Mouse (Mus musculus): Measurements from ENCODE around the gene Adm2.

DNA sequence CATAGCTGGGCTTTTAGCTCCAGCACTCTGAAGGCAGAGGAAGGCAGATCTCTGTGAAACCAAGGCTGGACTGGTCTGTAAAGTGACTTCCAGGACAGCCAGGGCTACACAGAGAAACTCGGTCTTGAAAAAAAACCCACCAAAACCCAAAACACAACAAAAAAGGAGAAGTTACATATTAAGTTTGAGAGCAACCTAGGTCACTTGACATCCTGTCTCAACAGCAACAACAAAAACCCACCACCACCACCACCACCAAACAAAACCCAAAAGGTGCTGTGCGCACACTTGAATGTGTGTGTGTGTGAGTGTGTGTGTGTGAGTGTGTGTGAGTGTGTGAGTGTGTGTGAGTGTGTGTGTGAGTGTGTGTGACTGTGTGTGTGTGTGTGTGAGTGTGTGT, 17.2 kb downstream of the Adm2 start:
- no peak for TF ChIP-seq CTCF (IDR thresholded peaks at IDR 0.05; ENCODE audit: low read depth, low read length)
- no peak for TF ChIP-seq TAL1 (conservative IDR thresholded peaks at IDR 0.05; ENCODE audit: low read depth, low read length)
